Mouse (Mus musculus) heart, adult 2 months (tissue): Measurements from ENCODE around the gene Mrps5.

Experiments
- CTCF ChIP-seq: fragments of 200-600 bp; IDR thresholded peaks from 2 replicates; pipeline ENCODE4 v1.8.1; 2022; ENCODE audit warnings: antibody characterized with exemption, mild to moderate bottlenecking, moderate library complexity
- POLR2A ChIP-seq: fragments of 200-500 bp; IDR thresholded peaks from 2 replicates; pipeline ENCODE4 v1.6.1; 2011; ENCODE audit warnings: mild to moderate bottlenecking, low read depth, low read length, control low read depth; ENCODE audit not compliant: insufficient read depth

DNA sequence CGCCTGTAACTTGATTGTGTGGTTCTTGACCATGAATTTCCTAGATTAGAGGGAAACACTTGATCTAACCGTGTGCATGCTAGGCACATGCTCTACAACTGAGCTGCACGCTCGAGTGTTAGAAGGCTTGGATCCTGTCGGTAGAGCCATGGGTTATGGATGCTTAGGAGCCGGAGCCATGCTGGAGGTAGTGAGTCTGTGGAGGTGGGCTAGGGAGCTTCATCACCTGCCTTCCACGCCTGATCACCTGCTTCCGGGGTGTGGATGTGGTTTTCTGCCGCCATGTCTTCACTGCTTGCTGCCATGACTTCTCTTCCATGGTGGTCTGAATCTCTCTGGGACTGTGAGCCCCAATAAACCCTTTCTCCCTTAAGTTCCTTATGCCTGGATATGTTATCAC, 1.9 kb downstream of the Mrps5 start:
- TF ChIP-seq CTCF (no peak), POLR2A (no peak)
